Mouse (Mus musculus) spleen, adult 2 months (tissue): Measurements from ENCODE around the gene Fcgr2b. TPM values are rescaled to one million over a fixed set of nuclear protein-coding genes. Genes with fewer than 3 reads are reported as not detected.
"Not testable (repeated sequence)": the region's sequence is repeated elsewhere in the genome, so short reads cannot be mapped to it uniquely, and the experiment has no call there.

Experiments used
- DNase-seq, 2 experiments: peaks; one replicate each; pipeline versions ENCODE4 v3.0.0 to v3.0.0-alpha.2; 2012 to 2021; ENCODE audit warnings: low spot score in 2 of 2, low read depth in 1 of 2
- H3K27ac ChIP-seq: fragments of 200-500 bp; 2 replicates; pipeline ENCODE4 v1.5.1; 2012; ENCODE audit warnings: low read length, inconsistent platforms; ENCODE audit not compliant: insufficient read depth
- H3K27me3 ChIP-seq: fragments of 200-500 bp; 2 replicates; pipeline ENCODE4 v1.6.1; 2012; ENCODE audit warnings: mild to moderate bottlenecking, moderate library complexity, low read length, inconsistent platforms; ENCODE audit not compliant: control insufficient read depth, insufficient read depth
- H3K36me3 ChIP-seq: fragments of 200-500 bp; 2 replicates; pipeline ENCODE4 v1.6.1; 2012; ENCODE audit warnings: mild to moderate bottlenecking, low read length, inconsistent platforms; ENCODE audit not compliant: control insufficient read depth, insufficient read depth
- H3K4me1 ChIP-seq: fragments of 200-500 bp; 2 replicates; pipeline ENCODE4 v1.6.1; 2011; ENCODE audit warnings: inconsistent platforms; ENCODE audit not compliant: control insufficient read depth, insufficient read depth, insufficient read length
- H3K4me3 ChIP-seq: fragments of 200-500 bp; 2 replicates; pipeline ENCODE4 v1.5.1; 2011; ENCODE audit warnings: mild to moderate bottlenecking, inconsistent platforms; ENCODE audit not compliant: insufficient read depth, insufficient read length; ENCODE audit errors: extremely low read depth
- CTCF ChIP-seq: fragments of 200-500 bp; IDR thresholded peaks from 2 replicates; pipeline ENCODE4 v1.5.1; 2011; ENCODE audit warnings: mild to moderate bottlenecking, inconsistent platforms; ENCODE audit not compliant: insufficient read depth, insufficient read length, insufficient replicate concordance; ENCODE audit errors: extremely low read depth
- POLR2A ChIP-seq: fragments of 200-500 bp; IDR thresholded peaks from 2 replicates; pipeline ENCODE4 v1.6.1; 2011; ENCODE audit warnings: low read depth, low read length, inconsistent platforms
- WGBS: fragments of 180-500 bp; shearing (Covaris S2); methylation state at CpG from one replicate; pipeline ENCODE4 v1.1.7; 2018; 5-methylcytosine and 5-hydroxymethylcytosine counted together
- polyA plus RNA-seq: library from polyadenylated mRNA; depleted of rRNA; stranded (reverse); fragments of >200 nt; gene quantifications from 2 replicates; pipeline ENCODE4 v1.2.3, GENCODE M21; 2012

Gene Fcgr2b
- polyA plus RNA-seq, 1 experiment: 71.3 TPM

- Histone ChIP-seq H3K36me3 (no peaks in the 10 kb centered on the region), H3K27me3 (no peaks in the 10 kb centered on the region), H3K27ac (no peak overlapping the region), H3K4me1 (no peaks in the 10 kb centered on the region), H3K4me3 (no peak overlapping the region)
- DNase-seq: no peak
- WGBS: 63% methylated on average over 2 of the region's 2 CpGs
- TF ChIP-seq POLR2A (no peak), CTCF (no peak)
Measured at GRCm38 (mm10) chr1:170953192-170953591, 23.2 kb downstream of the Fcgr2b start.

- no peak for DNase-seq
- Histone ChIP-seq H3K4me3 (no peak overlapping the region), H3K36me3 (no peaks in the 10 kb centered on the region), H3K27me3 (no peaks in the 10 kb centered on the region), H3K27ac (no peak overlapping the region), H3K4me1 (no peaks in the 10 kb centered on the region)
- WGBS: 68% methylated on average over 3 of the region's 3 CpGs
- TF ChIP-seq POLR2A: no peak
- TF ChIP-seq CTCF: no peak
Measured at GRCm38 (mm10) chr1:170950772-170951171, 25.6 kb downstream of the Fcgr2b start.

GRCm38 (mm10) chr1:170944908-170945307 lies 31.4 kb downstream of the Fcgr2b start:
- not testable (repeated sequence) for H3K4me1 ChIP-seq
- WGBS: 92% methylated on average over 7 of the region's 9 CpGs

GRCm38 (mm10) chr1:170944151-170944550 lies 32.2 kb downstream of the Fcgr2b start:
- H3K4me1 ChIP-seq, H3K4me3 ChIP-seq, H3K36me3 ChIP-seq, H3K27ac ChIP-seq, DNase-seq, H3K27me3 ChIP-seq: not testable (repeated sequence)
- WGBS: 96% methylated on average over 9 of the region's 9 CpGs

More at GRCm38 (mm10) chr1:170944908-170945307, 31.4 kb downstream of the Fcgr2b start:
- H3K27ac ChIP-seq, H3K4me3 ChIP-seq, H3K36me3 ChIP-seq, DNase-seq, H3K27me3 ChIP-seq: not testable (repeated sequence)

GRCm38 (mm10) chr1:170939255-170939654 lies 37.1 kb downstream of the Fcgr2b start:
- Histone ChIP-seq H3K4me1 (no peaks in the 10 kb centered on the region; the same call in 1 of the 2 replicates), H3K27ac (peak overlapping the region; percentile 32; the same call in 1 of the 2 replicates), H3K27me3 (no peaks in the 10 kb centered on the region), H3K4me3 (no peak overlapping the region), H3K36me3 (no peaks in the 10 kb centered on the region)
- peak; percentile 78 to 79 for DNase-seq
- 58% methylated on average over 12 of the region's 12 CpGs for WGBS
- no peak for TF ChIP-seq POLR2A
- no peak for TF ChIP-seq CTCF

GRCm38 (mm10) chr1:170934383-170934782 lies 42.0 kb downstream of the Fcgr2b start:
- no peaks in the 10 kb centered on the region for H3K27me3 ChIP-seq
- H3K4me3 ChIP-seq: no peak overlapping the region
- no peaks in the 10 kb centered on the region for H3K36me3 ChIP-seq
- peak in 1 of 2 experiments; percentile 80 for DNase-seq
- peaks cover 9% of the 10 kb centered on the region for H3K4me1 ChIP-seq
- H3K27ac ChIP-seq: peak overlapping the region; percentile 79
- WGBS: 8% methylated on average over 2 of the region's 2 CpGs
- TF ChIP-seq CTCF (no peak), POLR2A (no peak)

GRCm38 (mm10) chr1:170933940-170934339 lies 42.4 kb downstream of the Fcgr2b start:
- WGBS: 60% methylated on average over 1 of the region's 1 CpGs
- Histone ChIP-seq H3K4me1 (peaks cover 14% of the 10 kb centered on the region), H3K36me3 (no peaks in the 10 kb centered on the region), H3K27ac (peak overlapping the region; percentile 73), H3K4me3 (no peak overlapping the region), H3K27me3 (no peaks in the 10 kb centered on the region)
- TF ChIP-seq CTCF: no peak
- TF ChIP-seq POLR2A: no peak
- no peak for DNase-seq
